ENCODE assay signal across 22 mouse cellular contexts in genomic region chr17:85989058-85989769, GRCm38 (mm10).
DNase-seq lines count a peak whose midpoint lies in the region; ATAC-seq lines count a peak whose summit lies in the region.
"Had no signal": no experiment of that assay in that cellular context is flagged by ENCODE, and none has a peak within 500 bp of the region (broad histone marks: within the 10 kb centered on the region; RNA-seq: fewer than 3 reads in every experiment).

No protein-coding gene starts in this region.

- H3K36me3 ChIP-seq in kidney, embryonic 14.5 days (ENCODE audit: control insufficient read depth, insufficient read depth, low read length): no peaks in the 10 kb centered on the region; the same call in 1 of the 2 replicates
- peaks cover 18% of the 10 kb centered on the region for H3K36me3 ChIP-seq in embryonic facial prominence, embryonic 10.5 days (replicated peaks)
- H3K36me3 ChIP-seq: hindbrain, embryonic 12.5 days had no signal

- DNase-seq in kidney, adult 8-10 months: no peak
- DNase-seq in embryonic facial prominence, embryonic 10.5 days (ENCODE audit: low spot score): no peak
- peak; percentile 44 for DNase-seq in hindlimb bud, embryonic 11.5 days (ENCODE audit: extremely low spot score, low read depth, low spot score)
- peak; percentile 19 to 25 for DNase-seq in kidney, postnatal 36 days
- DNase-seq in gastrocnemius, postnatal 14 days: no peak
- DNase-seq in adrenal gland, postnatal 25 days: no peak
- DNase-seq: adrenal gland, adult 2 months; cerebellum, adult 8-10 months; gastrocnemius, postnatal 36 days; heart, postnatal 14 days; lung, adult 2 months; lung, postnatal 4 days; right cerebral cortex, postnatal 4 days; thymus, postnatal 14 days had no signal

- no peaks in the 10 kb centered on the region for H3K27me3 ChIP-seq in kidney, embryonic 14.5 days (ENCODE audit: control insufficient read depth, insufficient read depth, low read length)
- H3K27me3 ChIP-seq in embryonic facial prominence, embryonic 10.5 days (replicated peaks; ENCODE audit: low read depth, poor library complexity, severe bottlenecking): no peaks in the 10 kb centered on the region
- H3K27me3 ChIP-seq: forebrain, embryonic 13.5 days; heart, embryonic 12.5 days; hindbrain, embryonic 12.5 days; liver, embryonic 12.5 days; midbrain, embryonic 13.5 days; neural tube, embryonic 12.5 days had no signal

- no peak overlapping the region for H3K4me2 ChIP-seq in kidney, embryonic 14.5 days (replicated peaks; ENCODE audit: low read depth, low read length)
- H3K4me2 ChIP-seq: forebrain, embryonic 13.5 days; heart, embryonic 12.5 days; hindbrain, embryonic 12.5 days; liver, embryonic 12.5 days; midbrain, embryonic 13.5 days; neural tube, embryonic 12.5 days had no signal

- H3K27ac ChIP-seq in kidney, embryonic 14.5 days (ENCODE audit: low read depth, low read length): peak overlapping the region; percentile 85; the same call in 1 of the 2 replicates
- H3K27ac ChIP-seq in embryonic facial prominence, embryonic 10.5 days (replicated peaks): peak overlapping the region; percentile 41; the same call in 1 of the 2 replicates
- H3K27ac ChIP-seq: forebrain, embryonic 13.5 days; hindbrain, embryonic 12.5 days; liver, embryonic 12.5 days; midbrain, embryonic 13.5 days; neural tube, embryonic 12.5 days had no signal

- 0 out of 2 replicates have a peak, but pooled peaks cover 5% of the 10 kb centered on the region for H3K4me1 ChIP-seq in kidney, embryonic 14.5 days (ENCODE audit: control insufficient read depth, insufficient read depth, low read length)
- H3K4me1 ChIP-seq in embryonic facial prominence, embryonic 10.5 days: peaks cover 61% of the 10 kb centered on the region
- H3K4me1 ChIP-seq: forebrain, embryonic 13.5 days; midbrain, embryonic 13.5 days; neural tube, embryonic 12.5 days had no signal

- intact Hi-C loops in gastrocnemius, postnatal 14 days (cut with DNase I; ENCODE audit: low total_unique reads): no loop called here

- no peak overlapping the region for H3K4me3 ChIP-seq in kidney, embryonic 14.5 days (ENCODE audit: low read length)
- H3K4me3 ChIP-seq in embryonic facial prominence, embryonic 10.5 days: no peak overlapping the region
- H3K4me3 ChIP-seq: forebrain, embryonic 13.5 days; heart, embryonic 12.5 days; hindbrain, embryonic 12.5 days; liver, embryonic 12.5 days; midbrain, embryonic 13.5 days; neural tube, embryonic 12.5 days had no signal

- no peak overlapping the region for H3K9ac ChIP-seq in kidney, embryonic 14.5 days (ENCODE audit: low read depth, low read length)
- H3K9ac ChIP-seq: forebrain, embryonic 13.5 days; heart, embryonic 12.5 days; hindbrain, embryonic 12.5 days; liver, embryonic 12.5 days; midbrain, embryonic 13.5 days; neural tube, embryonic 12.5 days had no signal

- H3K9me3 ChIP-seq in kidney, embryonic 14.5 days (ENCODE audit: control insufficient read depth, low read length): no peaks in the 10 kb centered on the region
- no peaks in the 10 kb centered on the region for H3K9me3 ChIP-seq in embryonic facial prominence, embryonic 10.5 days
- H3K9me3 ChIP-seq: forebrain, embryonic 13.5 days; heart, embryonic 12.5 days; hindbrain, embryonic 12.5 days; liver, embryonic 12.5 days; midbrain, embryonic 13.5 days; neural tube, embryonic 12.5 days had no signal

- 14% methylated on average over 12 of the region's 12 CpGs for WGBS in kidney, embryonic 14.5 days
- 78% methylated on average over 12 of the region's 12 CpGs for WGBS in embryonic facial prominence, embryonic 10.5 days

- ATAC-seq in kidney, embryonic 14.5 days (ENCODE audit: low FRiP score, low TSS enrichment): peak; percentile 94
- ATAC-seq: forebrain, embryonic 13.5 days; intestine, embryonic 16.5 days; liver, embryonic 12.5 days; midbrain, embryonic 13.5 days had no signal

Comparison
In these comparisons a context has a peak if more than half of its experiments do, and no peak if none do; other contexts are left out.
1. DNase-seq: peak in hindlimb bud, embryonic 11.5 days (single experiment) and kidney, postnatal 36 days (2 of 2); none in kidney, adult 8-10 months (0 of 2), embryonic facial prominence, embryonic 10.5 days (single experiment), gastrocnemius, postnatal 14 days (single experiment) and adrenal gland, postnatal 25 days (single experiment).